Mouse (Mus musculus) stomach, embryonic 16.5 days (tissue): ENCODE data around the gene Hoxa4. TPM values are rescaled to one million over a fixed set of nuclear protein-coding genes. Genes with fewer than 3 reads are reported as not detected.
A peak's percentile ranks its signal among the peaks of the same experiment; 100 is the strongest.

Experiments
- ATAC-seq: fragments of 200-750 bp; cut with Nextera tagmentation; 2 replicates; pipeline ENCODE4 v1.8.0; 2017; ENCODE audit warnings: moderate number of reproducible peaks, moderate TSS enrichment; ENCODE audit not compliant: insufficient read depth, low FRiP score
- H3K27ac ChIP-seq: fragments of 300-500 bp; sonication (generic); 2 replicates; pipeline ENCODE4 v1.5.1; 2014; ENCODE audit warnings: low read length
- H3K27me3 ChIP-seq: fragments of 300-500 bp; sonication (generic); 2 replicates; pipeline ENCODE4 v1.6.1; 2014; ENCODE audit warnings: low read length, control low read depth, mixed read lengths; ENCODE audit not compliant: control insufficient read depth, insufficient read depth
- H3K36me3 ChIP-seq: fragments of 300-500 bp; sonication (generic); 2 replicates; pipeline ENCODE4 v1.6.1; 2014; ENCODE audit warnings: low read length; ENCODE audit not compliant: control insufficient read depth, insufficient read depth
- H3K4me1 ChIP-seq: fragments of 300-500 bp; sonication (generic); 2 replicates; pipeline ENCODE4 v1.6.1; 2014; ENCODE audit warnings: low read length, control low read depth, mixed read lengths; ENCODE audit not compliant: control insufficient read depth, insufficient read depth
- H3K4me2 ChIP-seq: fragments of 300-500 bp; sonication (generic); 2 replicates; pipeline ENCODE4 v1.6.1; 2014; ENCODE audit warnings: low read depth, low read length, mixed read lengths
- H3K4me3 ChIP-seq: fragments of 300-500 bp; sonication (generic); replicated peaks from 2 replicates; pipeline ENCODE4 v1.5.1; 2014; ENCODE audit warnings: mild to moderate bottlenecking, low read length
- H3K9ac ChIP-seq: fragments of 300-500 bp; sonication (generic); 2 replicates; pipeline ENCODE4 v1.6.1; 2014; ENCODE audit warnings: low read length
- H3K9me3 ChIP-seq: fragments of 300-500 bp; sonication (generic); replicated peaks from 2 replicates; pipeline ENCODE4 v1.6.1; 2016; ENCODE audit warnings: low read length, control low read depth; ENCODE audit not compliant: control insufficient read depth
- WGBS: fragments of 180-500 bp; shearing (Covaris S2); extraction: QIAGEN DNeasy Blood & Tissue Kit; methylation state at CpG from one replicate; pipeline ENCODE4 v1.1.7; 2014; 5-methylcytosine and 5-hydroxymethylcytosine counted together
- polyA plus RNA-seq: library from polyadenylated mRNA; unstranded; fragments of >200 nt; fragmentation: Nextera tagmentation; extraction: Ambion mirVana; gene quantifications from 2 replicates; pipeline ENCODE4 v1.2.1, GENCODE M21; 2015

The Hoxa4 gene
- polyA plus RNA-seq, 1 experiment from 2014 or later, result 2.8 TPM

- no peak overlapping the region for H3K27ac ChIP-seq
- no peaks in the 10 kb centered on the region for H3K9me3 ChIP-seq
- H3K4me1 ChIP-seq, result peaks cover 4% of the 10 kb centered on the region; the same call in 1 of the 2 replicates
- H3K36me3 ChIP-seq, result no peaks in the 10 kb centered on the region
- no peak overlapping the region; the same call in 1 of the 2 replicates for H3K9ac ChIP-seq
- peak overlapping the region; percentile 25; the same call in 1 of the 2 replicates for H3K4me2 ChIP-seq
- H3K27me3 ChIP-seq, result peaks cover 91% of the 10 kb centered on the region
- no peak for ATAC-seq
- H3K4me3 ChIP-seq, result peak overlapping the region; percentile 19; the same call in 1 of the 2 replicates
- WGBS, result 9% methylated on average over 24 of the region's 24 CpGs
Observed at GRCm38 (mm10) chr6:52223939-52224760, 32.6 kb upstream of the Hoxa4 start.

GRCm38 (mm10) chr6:52222729-52223128 lies 31.2 kb upstream of the Hoxa4 start:
- Histone ChIP-seq H3K4me1 (peaks cover 7% of the 10 kb centered on the region; the same call in 1 of the 2 replicates), H3K27me3 (peaks cover 94% of the 10 kb centered on the region), H3K4me2 (no peak overlapping the region), H3K9me3 (no peaks in the 10 kb centered on the region), H3K4me3 (no peak overlapping the region; the same call in 1 of the 2 replicates), H3K27ac (no peak overlapping the region), H3K9ac (no peak overlapping the region), H3K36me3 (no peaks in the 10 kb centered on the region)
- no peak for ATAC-seq
- 40% methylated on average over 13 of the region's 13 CpGs for WGBS

GRCm38 (mm10) chr6:52221993-52222685 lies 30.6 kb upstream of the Hoxa4 start:
- ATAC-seq, result 0 out of 2 replicates have a peak, but pooled peaks have one; percentile 1
- 20% methylated on average over 21 of the region's 21 CpGs for WGBS
- H3K27ac ChIP-seq, result peak overlapping the region; percentile 30; the same call in 1 of the 2 replicates
- H3K36me3 ChIP-seq, result no peaks in the 10 kb centered on the region
- H3K9me3 ChIP-seq, result no peaks in the 10 kb centered on the region
- H3K9ac ChIP-seq, result no peak overlapping the region
- H3K4me3 ChIP-seq, result peak overlapping the region; percentile 69
- peaks cover 93% of the 10 kb centered on the region for H3K27me3 ChIP-seq
- H3K4me2 ChIP-seq, result peak overlapping the region; percentile 97
- peaks cover 8% of the 10 kb centered on the region; the same call in 1 of the 2 replicates for H3K4me1 ChIP-seq

GRCm38 (mm10) chr6:52221337-52221992 lies 29.9 kb upstream of the Hoxa4 start, which contains the start of gene Hoxa7:
TSS of gene Hoxa7 (minus strand) at chr6:52221854.
- peak within 1 kb of the TSS; percentile 97 for H3K4me2 ChIP-seq
- WGBS, result 1% methylated on average over 46 of the region's 46 CpGs
- no peaks in the 10 kb centered on the region for H3K9me3 ChIP-seq
- H3K4me1 ChIP-seq, result peaks cover 8% of the 10 kb centered on the region; the same call in 1 of the 2 replicates
- peak within 1 kb of the TSS; percentile 82 for H3K9ac ChIP-seq
- H3K4me3 ChIP-seq, result peak within 1 kb of the TSS; percentile 69
- ATAC-seq, result peak; percentile 60; the same call in 1 of the 2 replicates
- peak within 1 kb of the TSS; percentile 70 for H3K27ac ChIP-seq
- H3K36me3 ChIP-seq, result no peaks in the 10 kb centered on the region
- peaks cover 90% of the 10 kb centered on the region for H3K27me3 ChIP-seq

GRCm38 (mm10) chr6:52220865-52221310 lies 29.3 kb upstream of the Hoxa4 start:
- peaks cover 90% of the 10 kb centered on the region for H3K27me3 ChIP-seq
- peak overlapping the region; percentile 97 for H3K4me2 ChIP-seq
- H3K4me1 ChIP-seq, result peaks cover 8% of the 10 kb centered on the region; the same call in 1 of the 2 replicates
- H3K36me3 ChIP-seq, result no peaks in the 10 kb centered on the region
- no peak for ATAC-seq
- no peaks in the 10 kb centered on the region for H3K9me3 ChIP-seq
- H3K4me3 ChIP-seq, result peak overlapping the region; percentile 69
- 19% methylated on average over 12 of the region's 12 CpGs for WGBS
- H3K27ac ChIP-seq, result peak overlapping the region; percentile 70; the same call in 1 of the 2 replicates
- H3K9ac ChIP-seq, result peak overlapping the region; percentile 82

- no peaks in the 10 kb centered on the region for H3K9me3 ChIP-seq
- peak overlapping the region; percentile 69 for H3K4me3 ChIP-seq
- no peaks in the 10 kb centered on the region for H3K36me3 ChIP-seq
- no peak for ATAC-seq
- peaks cover 88% of the 10 kb centered on the region for H3K27me3 ChIP-seq
- H3K4me2 ChIP-seq, result peak overlapping the region; percentile 97
- H3K27ac ChIP-seq, result 0 out of 2 replicates have a peak overlapping the region, but pooled peaks have one; percentile 3
- 34% methylated on average over 32 of the region's 32 CpGs for WGBS
- H3K4me1 ChIP-seq, result peaks cover 8% of the 10 kb centered on the region; the same call in 1 of the 2 replicates
- peak overlapping the region; percentile 35 for H3K9ac ChIP-seq
Observed at GRCm38 (mm10) chr6:52220003-52220864, 28.7 kb upstream of the Hoxa4 start.

- WGBS, result 44% methylated on average over 9 of the region's 9 CpGs
- no peak for ATAC-seq
- peak overlapping the region; percentile 97; the same call in 1 of the 2 replicates for H3K4me2 ChIP-seq
- H3K9me3 ChIP-seq, result no peaks in the 10 kb centered on the region
- H3K4me3 ChIP-seq, result no peak overlapping the region; the same call in 1 of the 2 replicates
- H3K4me1 ChIP-seq, result peaks cover 8% of the 10 kb centered on the region; the same call in 1 of the 2 replicates
- H3K27me3 ChIP-seq, result peaks cover 89% of the 10 kb centered on the region
- H3K27ac ChIP-seq, result 0 out of 2 replicates have a peak overlapping the region, but pooled peaks have one; percentile 3
- no peaks in the 10 kb centered on the region for H3K36me3 ChIP-seq
- 0 out of 2 replicates have a peak overlapping the region, but pooled peaks have one; percentile 35 for H3K9ac ChIP-seq
Observed at GRCm38 (mm10) chr6:52219234-52219942, 27.8 kb upstream of the Hoxa4 start.
